Mouse (Mus musculus): ENCODE measurements at regions not wholly inside any gene's neighbourhood (a gene's known extent, or its start where the extent isn't known, plus 50 kb on each side); places are given as distances from the start of the nearest gene placed in this dataset.

DNA sequence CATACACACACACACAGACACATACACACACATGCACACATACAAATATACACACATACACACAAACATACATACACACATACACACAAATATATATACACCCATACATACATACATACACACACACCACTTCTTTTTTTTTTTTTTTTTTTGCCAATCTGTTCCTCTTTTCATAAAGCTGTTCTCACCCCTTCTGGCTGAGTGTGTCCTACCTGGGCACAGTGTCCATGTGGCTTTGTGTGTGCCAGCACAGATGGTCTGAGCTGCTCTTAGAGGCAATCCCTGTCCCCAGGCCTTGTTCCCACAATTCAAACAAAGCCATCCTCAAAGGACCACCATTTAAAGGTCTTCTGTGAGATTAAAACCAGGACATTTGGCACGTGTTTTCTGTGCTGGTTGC, 127.6 kb upstream of the Prep start:
- no peak for ATAC-seq

DNA sequence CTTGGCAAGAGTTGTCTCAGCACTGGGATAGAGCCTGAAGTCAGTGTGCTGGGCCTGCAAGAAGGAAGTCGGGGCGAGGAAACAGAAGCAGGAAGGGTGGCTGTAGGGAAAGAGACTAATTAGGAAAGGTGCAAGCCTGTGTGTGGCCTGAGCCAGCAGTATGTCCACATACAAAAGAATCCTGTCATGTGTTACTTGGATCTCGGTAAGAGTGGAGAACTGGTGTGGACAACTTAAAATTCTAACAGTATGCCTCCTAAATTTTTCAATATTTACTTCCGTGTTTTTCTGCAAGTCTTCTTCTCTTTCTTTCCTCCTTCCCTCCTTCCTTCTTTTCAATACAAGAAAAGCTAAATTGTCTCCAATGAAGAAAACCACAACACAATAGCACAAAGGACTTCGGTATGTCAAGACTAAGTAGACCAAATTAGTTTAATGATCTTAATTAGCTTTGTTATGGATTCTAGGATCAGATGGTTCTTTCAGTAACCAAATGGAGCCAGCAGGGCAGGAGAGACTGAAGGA, 130.0 kb upstream of the Prep start:
- no peak for ATAC-seq

DNA sequence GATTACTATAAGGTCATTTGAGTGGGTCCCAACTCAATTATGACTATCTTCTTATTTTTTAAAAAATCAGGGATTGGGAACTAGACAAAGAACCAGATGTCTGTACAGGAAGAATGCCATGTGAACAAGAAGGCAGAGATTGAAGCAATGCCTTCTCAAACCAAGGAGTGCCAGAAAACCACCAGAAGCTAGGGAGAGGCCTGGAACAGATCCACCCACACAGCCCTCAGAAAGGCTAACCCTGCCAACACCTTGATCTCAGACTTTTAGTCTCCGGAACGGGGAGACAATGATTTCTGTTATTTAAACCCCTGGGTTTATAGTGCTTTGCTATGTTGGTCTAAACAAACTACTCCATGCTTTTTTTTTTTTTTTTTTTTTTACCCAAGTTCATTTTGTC, 136.2 kb upstream of the Prep start:
- ATAC-seq, result no peak

DNA sequence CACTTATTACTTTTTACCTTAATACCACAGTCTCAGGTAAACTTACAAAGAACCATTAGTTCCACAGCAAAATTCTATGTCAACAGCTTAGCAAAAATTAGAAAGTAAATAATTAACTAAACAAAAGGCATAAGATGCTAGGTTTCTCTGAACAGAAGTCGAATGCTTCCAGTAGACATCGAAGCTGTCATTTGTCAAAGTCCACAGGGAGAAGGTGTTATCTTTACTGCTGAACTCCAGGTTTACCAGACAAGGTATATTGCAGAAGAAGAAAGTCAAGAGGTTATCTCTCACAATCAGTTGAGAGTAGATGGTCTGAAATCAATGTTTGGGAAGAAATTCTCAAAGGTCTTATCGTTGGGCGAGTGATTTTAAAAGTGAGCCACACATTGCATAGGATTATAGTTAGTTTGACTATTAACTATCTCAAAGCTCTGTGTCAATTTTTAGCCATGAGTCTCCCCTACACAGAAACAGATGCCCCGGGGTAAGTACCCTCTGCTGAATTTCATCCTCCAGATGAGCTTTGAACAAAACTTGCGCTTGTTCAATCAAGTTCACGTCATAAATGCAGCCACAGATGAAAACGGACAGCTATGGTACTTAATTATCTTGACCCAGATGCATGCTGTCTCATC, 153.1 kb upstream of the Prep start:
- ATAC-seq, result no peak

DNA sequence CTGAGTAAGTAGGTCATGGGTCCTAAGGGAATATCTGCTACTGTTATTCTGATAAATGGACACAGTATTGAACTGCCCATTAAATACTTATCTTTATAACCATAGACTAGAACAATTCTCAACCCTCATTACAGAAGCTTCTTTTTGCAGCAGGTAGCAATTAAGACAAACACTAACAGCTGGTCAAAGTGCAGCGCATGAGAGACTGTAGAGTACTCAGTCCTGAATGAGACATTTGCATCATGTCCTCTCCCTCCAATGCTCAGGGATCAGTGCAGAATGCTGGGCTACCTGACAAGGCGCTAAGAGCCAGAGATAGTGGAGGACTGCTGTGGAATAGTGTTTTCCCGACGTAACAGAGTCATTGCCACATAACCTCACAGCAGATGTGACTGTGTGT, 162.5 kb upstream of the Prep start:
- no peak for ATAC-seq

DNA sequence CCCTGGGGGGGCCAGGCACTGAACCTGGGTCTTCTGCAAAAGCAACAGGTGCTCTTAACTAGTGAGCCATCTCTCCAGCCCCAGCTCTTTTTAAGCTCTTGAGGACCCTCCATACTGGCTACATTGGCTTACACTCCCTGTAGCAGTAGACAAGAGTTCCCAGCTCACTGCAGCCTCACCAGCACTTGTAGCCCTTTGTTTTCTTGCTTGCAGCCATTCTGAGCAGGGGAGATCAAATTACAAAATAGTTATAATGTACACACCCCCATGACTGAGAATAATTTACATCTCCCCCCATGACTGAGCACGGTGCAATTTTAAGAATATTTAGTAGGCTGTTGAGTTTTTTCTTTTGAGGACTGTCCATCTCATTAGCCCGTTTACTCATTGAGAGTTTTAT, 165.8 kb upstream of the Prep start:
- ATAC-seq, result no peak

DNA sequence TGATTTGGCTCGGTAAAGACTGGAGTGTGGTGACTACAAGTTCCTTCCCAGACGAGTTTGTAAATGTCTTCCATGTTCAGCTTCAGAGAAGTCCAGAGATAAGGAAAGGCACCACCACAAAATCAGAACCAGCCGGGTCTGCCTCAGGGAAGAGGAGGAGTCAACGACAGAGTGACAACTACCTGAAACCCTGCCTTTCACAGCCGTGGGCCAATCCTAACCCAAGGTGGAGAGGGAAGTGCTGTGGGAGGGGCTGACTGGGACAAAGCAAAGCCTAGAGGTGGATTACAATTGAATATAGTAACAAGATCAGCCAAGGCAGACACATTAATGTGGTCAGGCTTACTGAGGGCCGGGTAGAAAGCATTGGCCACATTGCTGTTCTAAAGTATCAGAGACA, 174.9 kb upstream of the Prep start:
- ATAC-seq, result no peak

DNA sequence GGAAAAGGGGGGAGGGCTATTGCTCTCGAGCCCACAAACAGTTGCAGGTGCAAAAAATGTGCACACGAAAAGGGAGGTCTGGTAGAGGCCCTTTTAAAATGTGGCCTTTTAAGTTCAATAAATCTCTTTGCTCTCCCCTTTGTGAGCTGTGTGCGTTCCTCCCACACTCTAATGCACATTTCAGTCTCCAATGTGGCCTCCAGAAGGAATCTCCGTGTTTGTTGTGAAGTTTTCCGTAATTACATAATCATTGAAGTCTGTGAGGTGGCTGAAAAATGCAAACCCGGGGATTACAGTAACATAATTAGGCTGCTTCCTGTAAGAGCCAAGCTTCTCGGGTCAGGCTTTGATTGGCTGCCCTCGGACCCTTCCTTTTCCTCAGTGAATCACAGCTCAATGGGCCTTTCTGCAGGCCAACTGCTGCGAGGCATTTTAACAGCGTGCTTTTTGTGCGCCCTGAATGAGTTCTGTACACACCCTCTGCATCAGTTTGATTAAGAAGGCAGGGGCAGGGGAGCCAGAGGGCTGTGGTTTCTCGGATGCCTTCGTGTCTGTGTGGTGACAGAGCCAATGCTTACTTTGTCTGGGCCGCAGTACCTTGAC, 179.8 kb upstream of the Prep start:
- ATAC-seq, result no peak

DNA sequence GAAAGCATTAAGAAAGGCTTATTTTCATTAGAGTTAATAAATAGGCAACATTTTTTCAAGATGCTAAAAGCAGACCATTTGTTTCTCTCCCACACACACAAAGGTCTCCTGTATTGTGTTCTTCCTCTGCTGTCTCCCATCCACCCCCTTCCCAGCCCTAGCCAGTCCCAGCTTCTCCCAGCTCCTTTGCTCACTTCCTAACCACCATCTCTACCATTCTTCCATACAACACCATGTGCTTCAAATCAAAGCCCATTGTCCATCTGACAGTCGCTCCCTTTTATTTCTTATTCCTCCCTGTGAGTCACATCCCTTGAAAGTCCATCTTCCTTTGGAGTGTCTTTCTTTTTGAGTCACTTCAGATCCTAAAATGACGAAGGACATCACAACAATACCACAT, 185.0 kb upstream of the Prep start:
- no peak for ATAC-seq

DNA sequence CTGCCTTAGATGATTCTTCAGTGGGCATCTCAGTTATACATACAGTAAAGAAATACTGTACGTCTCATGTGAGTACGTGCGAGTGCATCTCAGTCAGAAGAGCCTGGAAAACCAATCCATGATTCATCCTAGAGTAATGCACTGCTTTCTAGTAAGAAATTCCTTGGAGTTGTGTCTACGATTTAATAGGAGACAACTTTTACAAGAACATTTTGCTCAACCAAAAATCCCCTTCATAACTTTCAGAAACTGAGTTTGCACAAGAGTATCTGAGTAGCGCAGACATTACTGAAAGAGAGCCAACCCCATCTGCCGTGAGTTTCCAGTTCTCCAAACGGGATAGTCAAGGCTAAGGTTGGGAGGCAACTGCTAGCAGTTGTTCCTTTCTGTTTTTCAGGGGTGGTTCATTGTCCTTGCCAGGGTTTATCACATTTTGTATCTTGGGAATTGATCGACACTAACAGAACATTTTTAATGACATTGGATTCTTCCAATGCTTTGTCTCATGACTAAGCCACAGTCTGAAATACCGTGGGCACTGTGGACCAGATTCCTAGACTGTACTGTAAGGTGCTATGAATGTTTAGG, 189.8 kb upstream of the Prep start:
- ATAC-seq, result no peak

DNA sequence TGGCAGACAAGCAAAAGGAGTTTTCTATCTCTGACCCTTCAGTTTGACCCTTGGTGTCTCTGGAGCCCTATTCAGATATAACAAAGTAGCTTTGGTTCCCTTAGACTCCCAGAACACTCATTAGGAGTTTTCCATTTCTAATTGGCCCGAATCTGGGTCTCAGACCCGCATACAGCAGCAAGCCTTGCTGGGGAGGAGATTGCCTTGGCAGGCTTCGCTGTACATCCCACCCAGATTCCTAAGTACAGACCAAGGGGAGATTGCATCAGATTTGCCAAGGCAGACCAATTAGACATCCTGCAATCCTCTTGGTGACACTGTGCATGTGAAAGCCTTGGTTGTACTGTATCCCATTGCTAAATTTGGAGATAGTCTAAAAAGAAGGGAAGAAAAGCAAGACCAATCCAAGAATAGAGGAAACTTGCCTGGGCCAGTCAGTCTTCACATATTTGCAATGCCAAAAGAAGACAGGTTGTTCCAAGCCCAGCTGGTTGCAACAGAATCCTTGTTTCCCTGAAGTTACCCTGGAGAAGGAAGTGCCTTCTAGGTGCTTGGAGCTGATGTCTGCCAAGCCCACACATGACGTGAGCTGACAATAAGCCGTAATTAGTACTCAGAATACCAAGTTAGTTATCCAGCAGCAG, 193.2 kb upstream of the Prep start:
- ATAC-seq, result no peak

DNA sequence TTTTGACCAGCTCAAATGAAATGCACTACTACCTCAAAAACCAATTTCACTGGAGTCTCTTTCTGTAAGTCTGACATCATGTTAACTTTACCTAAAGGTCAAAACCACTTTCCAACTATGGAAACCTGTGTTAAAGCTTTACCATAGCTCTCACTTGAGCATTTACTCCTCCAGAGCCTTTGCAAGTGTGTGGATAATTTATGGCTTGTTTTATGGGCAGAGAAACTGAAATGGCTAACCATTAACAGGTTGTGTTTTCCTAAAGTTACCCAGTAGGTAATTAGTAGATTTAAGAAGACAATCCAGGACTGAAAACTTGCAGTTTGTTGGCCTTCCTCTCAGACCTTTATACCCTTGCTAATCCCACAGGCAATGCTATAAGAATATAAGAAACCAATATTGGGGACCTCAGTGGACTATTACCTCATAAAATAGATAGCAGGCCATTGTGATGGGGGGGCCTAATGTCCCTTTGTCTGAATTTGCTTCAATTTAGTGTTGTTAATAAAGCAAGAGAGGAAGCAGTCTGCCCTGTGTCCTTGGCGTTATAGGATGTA, 202.7 kb upstream of the Prep start:
- ATAC-seq, result no peak

DNA sequence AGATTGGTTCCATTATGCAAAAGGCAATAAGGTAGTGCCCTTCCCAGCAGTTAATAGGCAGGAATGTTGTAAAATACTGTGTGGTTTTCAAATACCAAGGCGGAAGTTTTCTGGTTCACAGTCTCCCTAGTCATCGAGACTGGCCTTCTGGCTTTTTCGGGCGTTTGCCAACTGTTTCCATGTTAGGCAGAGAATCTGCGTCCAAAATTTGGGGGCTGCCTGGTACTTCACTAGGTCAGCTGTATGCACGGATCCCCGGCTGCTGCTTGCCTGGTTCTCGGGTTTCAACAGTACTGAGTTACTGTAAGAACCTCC, 204.7 kb upstream of the Prep start:
- ATAC-seq, result no peak

DNA sequence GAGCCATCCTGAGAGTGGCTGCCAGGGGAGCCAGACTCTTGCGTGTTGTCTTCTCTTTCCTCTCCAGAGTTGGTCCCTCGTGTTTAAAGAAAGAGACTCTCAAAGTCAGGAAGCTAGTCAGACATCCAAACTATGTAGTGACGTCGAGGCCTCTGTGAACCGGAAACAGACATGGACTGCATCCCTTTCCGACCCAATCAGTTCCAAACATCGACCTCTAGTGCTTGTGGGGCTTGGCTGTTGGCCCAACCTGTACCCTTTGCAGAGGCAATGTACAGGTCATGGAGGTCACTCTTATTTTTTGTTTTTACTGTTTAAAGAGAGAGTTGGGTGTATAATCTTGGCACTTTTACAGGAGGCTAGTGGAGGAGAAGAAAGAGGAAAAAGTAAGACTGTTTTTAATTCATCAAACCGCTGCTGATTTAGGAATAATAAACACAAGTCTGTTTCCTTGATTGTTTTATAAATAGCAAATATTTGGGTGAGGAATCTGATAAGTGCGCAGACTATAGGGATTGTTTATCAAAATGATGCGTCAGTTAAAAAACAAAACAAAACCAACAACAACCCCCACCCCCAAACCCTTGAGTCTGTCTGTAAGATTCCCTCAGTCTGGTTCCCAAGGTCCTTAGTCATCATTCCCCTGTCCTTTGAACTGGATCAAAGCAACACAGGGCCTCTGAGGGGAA, 205.2 kb upstream of the Prep start:
- ATAC-seq, result no peak

DNA sequence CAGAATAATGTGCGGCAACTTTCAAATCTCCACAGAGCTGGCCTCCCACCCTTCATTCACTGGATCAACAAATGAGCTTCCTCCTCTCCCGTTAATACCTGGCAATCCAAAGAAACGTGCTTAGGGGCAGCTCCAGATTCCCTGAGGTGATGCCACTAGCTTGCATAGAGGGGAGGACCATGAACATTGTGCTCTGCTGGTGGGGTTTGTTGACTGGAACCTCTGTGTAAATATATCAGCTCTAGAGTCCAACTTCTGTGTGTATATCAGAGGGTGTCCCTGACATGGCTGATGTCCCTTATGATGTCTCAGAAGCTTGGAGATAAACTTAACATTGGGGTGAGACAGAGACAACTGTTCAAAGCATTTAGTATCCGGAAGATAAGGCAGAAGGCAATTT, 209.6 kb upstream of the Prep start:
- ATAC-seq, result no peak

DNA sequence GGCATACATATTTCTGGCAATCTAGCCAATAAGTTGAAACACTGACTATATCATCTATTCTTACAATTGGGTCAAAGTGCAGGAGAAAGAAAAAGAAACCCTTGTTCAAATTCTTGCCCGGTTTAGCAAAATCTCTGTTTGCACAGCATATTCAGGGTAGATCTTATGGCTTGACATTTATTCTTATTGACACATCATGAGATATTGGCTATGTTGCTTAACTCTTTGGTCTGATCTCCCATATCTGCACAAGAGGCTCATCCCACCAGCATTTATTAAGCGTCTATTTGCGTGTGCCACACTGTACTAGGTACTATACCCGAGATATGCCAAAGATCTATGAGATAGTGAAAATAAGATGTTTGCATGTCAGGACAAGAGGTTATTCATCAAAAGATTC, 212.9 kb upstream of the Prep start:
- no peak for ATAC-seq

DNA sequence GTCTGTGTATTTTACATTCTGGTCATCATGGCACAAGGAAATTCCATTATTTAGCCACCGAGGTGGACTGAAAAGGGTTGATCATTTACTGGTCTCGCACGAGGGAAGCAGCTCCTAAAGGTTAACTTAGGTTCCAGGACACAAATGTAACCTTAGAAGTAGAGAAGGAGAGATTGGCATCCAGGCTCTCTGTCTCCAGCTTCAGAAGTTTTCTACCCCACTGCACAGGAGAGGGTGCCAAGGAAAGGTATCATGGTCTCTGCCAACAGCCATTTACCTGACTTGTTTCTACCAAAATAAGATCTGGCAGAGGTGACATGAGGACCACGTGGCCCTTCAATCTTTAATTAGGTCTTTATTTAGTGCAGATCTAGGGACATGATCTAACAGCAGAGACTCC, 218.0 kb upstream of the Prep start:
- no peak for ATAC-seq

DNA sequence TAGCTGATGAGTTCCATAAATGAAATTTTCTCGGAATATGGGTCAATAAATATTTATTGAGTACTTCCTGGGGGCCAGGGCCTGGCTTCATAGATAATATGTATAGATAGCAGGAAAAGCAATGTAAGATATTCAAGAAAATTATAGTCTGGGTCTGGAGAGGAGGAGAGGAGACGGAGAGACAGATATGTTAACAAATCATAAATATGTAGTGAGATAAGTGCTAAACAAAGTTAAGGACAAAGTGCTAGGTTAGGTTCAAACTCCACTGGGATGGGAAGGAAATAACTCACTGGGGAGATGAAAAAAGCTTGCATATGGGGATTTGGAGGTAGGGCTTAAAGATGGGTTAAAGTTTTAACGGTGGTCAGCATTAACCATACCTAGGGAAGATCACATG, 220.2 kb upstream of the Prep start:
- ATAC-seq, result no peak

DNA sequence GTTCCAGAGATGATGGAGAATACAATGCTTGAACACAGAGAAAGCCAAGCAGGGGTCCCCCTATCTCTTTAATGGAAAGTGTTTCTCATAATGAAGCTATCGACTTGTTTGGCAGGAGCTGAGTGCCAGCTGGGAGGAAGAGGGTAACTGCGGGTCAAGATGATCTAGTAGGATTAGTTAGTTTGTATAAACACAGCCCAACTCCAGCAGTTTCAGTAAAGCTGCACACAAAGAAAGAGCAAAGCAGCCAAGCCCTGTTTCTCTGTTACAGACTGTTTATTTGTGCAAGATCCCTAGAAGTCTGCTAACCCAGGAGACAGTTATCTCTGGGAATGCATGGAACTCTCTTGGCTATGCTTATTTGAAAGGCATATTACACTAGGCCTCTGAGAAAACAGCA, 220.9 kb upstream of the Prep start:
- ATAC-seq, result no peak

DNA sequence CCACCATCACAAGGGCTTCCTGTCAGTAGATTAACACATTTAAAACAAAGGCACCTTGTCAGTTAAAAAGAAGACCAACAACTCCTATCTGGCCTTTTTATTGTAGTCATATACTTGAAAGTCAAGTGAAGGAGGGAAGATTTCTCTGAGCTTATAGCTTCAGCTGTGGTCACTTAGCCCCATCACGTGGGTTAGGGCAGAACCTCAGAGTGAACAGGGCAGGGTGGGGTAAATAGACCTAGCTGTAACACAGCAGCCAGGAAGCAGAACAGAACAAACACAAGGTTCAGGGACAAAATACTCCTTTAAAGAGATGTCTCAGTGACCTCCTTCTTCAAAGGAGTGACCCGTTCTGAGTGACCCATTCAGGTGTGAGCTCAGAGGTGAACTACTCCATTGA, 226.6 kb upstream of the Prep start:
- no peak for ATAC-seq

DNA sequence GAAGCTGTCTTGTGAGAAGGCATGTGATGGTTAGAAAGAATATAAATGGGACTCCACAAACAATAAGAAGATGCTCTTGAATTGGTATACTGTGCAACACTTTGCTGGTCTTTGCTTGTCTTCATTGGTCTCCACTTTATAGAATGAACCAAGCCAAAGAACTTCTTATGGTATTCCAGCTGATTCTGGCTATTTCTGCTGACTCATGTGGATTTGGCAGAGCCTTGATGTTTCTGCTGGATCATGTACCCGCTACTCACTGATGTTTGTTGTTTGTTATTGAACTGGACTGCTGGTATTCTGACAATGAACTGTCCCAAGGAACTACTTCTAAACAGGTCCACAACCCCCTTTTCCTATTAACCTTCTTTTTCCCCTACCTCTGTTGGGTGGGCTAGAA, 234.5 kb upstream of the Prep start:
- no peak for ATAC-seq

DNA sequence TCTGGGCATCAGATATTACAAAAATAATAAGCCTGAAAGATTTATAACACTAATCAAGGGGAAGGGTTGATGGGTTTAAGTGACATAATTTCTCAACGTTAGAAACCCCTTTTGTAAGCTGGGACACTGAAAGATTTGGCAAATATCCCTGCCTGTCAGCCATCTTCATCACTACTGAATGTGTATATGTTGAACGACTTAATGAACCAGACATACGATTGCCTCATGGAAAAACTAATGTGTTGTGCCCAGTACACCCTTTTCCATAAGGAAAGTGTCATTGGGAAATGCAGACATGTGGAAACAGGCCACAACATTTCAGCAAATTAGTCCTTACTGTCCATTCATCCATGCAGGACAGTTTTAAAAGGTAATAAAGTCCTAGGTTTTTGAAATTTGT, 240.7 kb upstream of the Prep start:
- no peak for ATAC-seq

DNA sequence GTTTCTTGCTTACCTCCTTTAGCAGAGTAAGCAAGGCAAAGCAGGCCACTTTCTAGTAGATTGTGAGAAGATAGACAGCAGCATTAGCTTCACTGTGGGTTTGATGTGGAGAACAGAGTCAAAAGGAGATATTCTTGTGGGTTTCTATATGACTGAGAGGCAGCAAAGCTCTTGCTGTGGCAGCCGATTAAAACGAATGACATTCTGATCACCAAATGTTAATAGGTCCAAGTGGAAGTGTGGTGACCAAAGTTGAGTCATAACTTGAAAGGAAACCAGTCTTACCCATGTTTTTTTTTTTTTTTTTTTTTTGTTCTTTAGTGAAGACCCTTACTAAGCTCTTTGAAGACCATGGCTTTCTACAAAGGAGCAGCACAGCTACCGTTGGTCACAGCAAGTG, 245.3 kb upstream of the Prep start:
- peak; percentile 92 for ATAC-seq

Data from inflammation-experienced regulatory T-cells, adult 6 months (primary cell).